Mouse (Mus musculus) E14TG2a.4 (cell line): ENCODE measurements around the gene Adamts9.

Source experiments
- CTCF ChIP-seq: conservative IDR thresholded peaks from 2 replicates; pipeline ENCODE4 v1.5.1; 2014; ENCODE audit warnings: low read length
- NANOG ChIP-seq: IDR thresholded peaks from 2 replicates; pipeline ENCODE4 v1.6.1; 2014; ENCODE audit warnings: borderline replicate concordance, low read length, mixed read lengths
- POU5F1 ChIP-seq: IDR thresholded peaks from 2 replicates; pipeline ENCODE4 v1.6.1; 2014; ENCODE audit warnings: low read length, borderline replicate concordance

GRCm38 (mm10) chr6:92726121-92726520 is 217.2 kb downstream of the Adamts9 start:
- TF ChIP-seq CTCF (no peak), POU5F1 (no peak), NANOG (no peak)
